Mouse (Mus musculus): ENCODE results near the gene Kif18b. TPM values are rescaled to one million over a fixed set of nuclear protein-coding genes. Genes with fewer than 3 reads are reported as not detected.

Gene Kif18b
- polyA plus RNA-seq, 1 experiment from 2014 or later: 5.1 TPM

- Histone ChIP-seq H3K36me3 (ENCODE audit: control insufficient read depth, insufficient read depth, low read length) (peaks cover 33% of the 10 kb centered on the region), H3K27me3 (replicated peaks; ENCODE audit: control insufficient read depth, insufficient read depth, low read length) (no peaks in the 10 kb centered on the region), H3K4me2 (ENCODE audit: low read length) (no peak overlapping the region), H3K4me1 (ENCODE audit: control insufficient read depth, insufficient read depth, low read length) (no peaks in the 10 kb centered on the region), H3K9ac (ENCODE audit: low read length) (no peak overlapping the region), H3K27ac (ENCODE audit: low read depth, low read length) (no peak overlapping the region), H3K4me3 (ENCODE audit: low read depth, low read length) (no peak overlapping the region), H3K9me3 (replicated peaks; ENCODE audit: control insufficient read depth, low read length) (no peaks in the 10 kb centered on the region)
- ATAC-seq: no peak
- 90% methylated on average over 4 of the region's 4 CpGs for WGBS
- DNase-seq (ENCODE audit: low spot score): no peak
Observed at GRCm38 (mm10) chr11:102918077-102918476, 6.8 kb downstream of the Kif18b start.

- H3K9ac ChIP-seq (ENCODE audit: low read length): no peak overlapping the region
- no peak overlapping the region for H3K4me2 ChIP-seq (ENCODE audit: low read length)
- no peak overlapping the region for H3K4me3 ChIP-seq (ENCODE audit: low read depth, low read length)
- no peak for DNase-seq (ENCODE audit: low spot score)
- no peaks in the 10 kb centered on the region for H3K4me1 ChIP-seq (ENCODE audit: control insufficient read depth, insufficient read depth, low read length)
- H3K9me3 ChIP-seq (replicated peaks; ENCODE audit: control insufficient read depth, low read length): no peaks in the 10 kb centered on the region
- no peak for ATAC-seq
- H3K27me3 ChIP-seq (replicated peaks; ENCODE audit: control insufficient read depth, insufficient read depth, low read length): no peaks in the 10 kb centered on the region
- peaks cover 55% of the 10 kb centered on the region for H3K36me3 ChIP-seq (ENCODE audit: control insufficient read depth, insufficient read depth, low read length)
- H3K27ac ChIP-seq (ENCODE audit: low read depth, low read length): no peak overlapping the region
- WGBS: 91% methylated on average over 9 of the region's 9 CpGs
Observed at GRCm38 (mm10) chr11:102915380-102915779, 9.5 kb downstream of the Kif18b start.

- 75% methylated on average over 7 of the region's 7 CpGs for WGBS
- ATAC-seq (no peak), DNase-seq (ENCODE audit: low spot score) (no peak)
- Histone ChIP-seq H3K4me3 (ENCODE audit: low read depth, low read length) (no peak overlapping the region), H3K9me3 (replicated peaks; ENCODE audit: control insufficient read depth, low read length) (no peaks in the 10 kb centered on the region), H3K27ac (ENCODE audit: low read depth, low read length) (no peak overlapping the region), H3K4me2 (ENCODE audit: low read length) (no peak overlapping the region), H3K4me1 (ENCODE audit: control insufficient read depth, insufficient read depth, low read length) (no peaks in the 10 kb centered on the region), H3K36me3 (ENCODE audit: control insufficient read depth, insufficient read depth, low read length) (peaks cover 91% of the 10 kb centered on the region), H3K27me3 (replicated peaks; ENCODE audit: control insufficient read depth, insufficient read depth, low read length) (no peaks in the 10 kb centered on the region), H3K9ac (ENCODE audit: low read length) (no peak overlapping the region)
Observed at GRCm38 (mm10) chr11:102911376-102911775, 13.5 kb downstream of the Kif18b start.

GRCm38 (mm10) chr11:102903654-102904053 lies 21.3 kb downstream of the Kif18b start:
- Histone ChIP-seq H3K4me3 (ENCODE audit: low read depth, low read length) (no peak overlapping the region), H3K4me2 (ENCODE audit: low read length) (no peak overlapping the region), H3K9ac (ENCODE audit: low read length) (no peak overlapping the region), H3K4me1 (ENCODE audit: control insufficient read depth, insufficient read depth, low read length) (no peaks in the 10 kb centered on the region), H3K27ac (ENCODE audit: low read depth, low read length) (no peak overlapping the region), H3K36me3 (ENCODE audit: control insufficient read depth, insufficient read depth, low read length) (peaks cover 31% of the 10 kb centered on the region), H3K27me3 (replicated peaks; ENCODE audit: control insufficient read depth, insufficient read depth, low read length) (no peaks in the 10 kb centered on the region), H3K9me3 (replicated peaks; ENCODE audit: control insufficient read depth, low read length) (no peaks in the 10 kb centered on the region)
- DNase-seq (ENCODE audit: low spot score) (no peak), ATAC-seq (no peak)
- 86% methylated on average over 7 of the region's 7 CpGs for WGBS

GRCm38 (mm10) chr11:102902107-102902506 lies 22.8 kb downstream of the Kif18b start:
- H3K4me1 ChIP-seq (ENCODE audit: control insufficient read depth, insufficient read depth, low read length): no peaks in the 10 kb centered on the region
- DNase-seq (ENCODE audit: low spot score): no peak
- H3K4me2 ChIP-seq (ENCODE audit: low read length): no peak overlapping the region
- H3K27ac ChIP-seq (ENCODE audit: low read depth, low read length): no peak overlapping the region
- ATAC-seq: no peak
- peaks cover 17% of the 10 kb centered on the region for H3K36me3 ChIP-seq (ENCODE audit: control insufficient read depth, insufficient read depth, low read length)
- no peaks in the 10 kb centered on the region for H3K9me3 ChIP-seq (replicated peaks; ENCODE audit: control insufficient read depth, low read length)
- no peak overlapping the region for H3K9ac ChIP-seq (ENCODE audit: low read length)
- no peaks in the 10 kb centered on the region for H3K27me3 ChIP-seq (replicated peaks; ENCODE audit: control insufficient read depth, insufficient read depth, low read length)
- H3K4me3 ChIP-seq (ENCODE audit: low read depth, low read length): no peak overlapping the region
- WGBS: 73% methylated on average over 5 of the region's 5 CpGs

GRCm38 (mm10) chr11:102901199-102901598 lies 23.7 kb downstream of the Kif18b start:
- Histone ChIP-seq H3K4me3 (ENCODE audit: low read depth, low read length) (no peak overlapping the region), H3K9me3 (replicated peaks; ENCODE audit: control insufficient read depth, low read length) (no peaks in the 10 kb centered on the region), H3K36me3 (ENCODE audit: control insufficient read depth, insufficient read depth, low read length) (peaks cover 10% of the 10 kb centered on the region), H3K9ac (ENCODE audit: low read length) (no peak overlapping the region), H3K4me1 (ENCODE audit: control insufficient read depth, insufficient read depth, low read length) (no peaks in the 10 kb centered on the region), H3K27me3 (replicated peaks; ENCODE audit: control insufficient read depth, insufficient read depth, low read length) (no peaks in the 10 kb centered on the region), H3K27ac (ENCODE audit: low read depth, low read length) (no peak overlapping the region), H3K4me2 (ENCODE audit: low read length) (no peak overlapping the region)
- no peak for DNase-seq (ENCODE audit: low spot score)
- no peak for ATAC-seq
- WGBS: 64% methylated on average over 4 of the region's 4 CpGs

- Histone ChIP-seq H3K27me3 (replicated peaks; ENCODE audit: control insufficient read depth, insufficient read depth, low read length) (no peaks in the 10 kb centered on the region), H3K4me2 (ENCODE audit: low read length) (no peak within 1 kb of the TSS), H3K4me3 (ENCODE audit: low read depth, low read length) (no peak within 1 kb of the TSS), H3K27ac (ENCODE audit: low read depth, low read length) (no peak within 1 kb of the TSS), H3K9ac (ENCODE audit: low read length) (no peak within 1 kb of the TSS), H3K36me3 (ENCODE audit: control insufficient read depth, insufficient read depth, low read length) (peaks cover 5% of the 10 kb centered on the region), H3K9me3 (replicated peaks; ENCODE audit: control insufficient read depth, low read length) (no peaks in the 10 kb centered on the region), H3K4me1 (ENCODE audit: control insufficient read depth, insufficient read depth, low read length) (no peaks in the 10 kb centered on the region)
- ATAC-seq: peak; percentile 80
- WGBS: 11% methylated on average over 7 of the region's 7 CpGs
- peak; percentile 91 for DNase-seq (ENCODE audit: low spot score)
Observed at GRCm38 (mm10) chr11:102900763-102901162, 24.2 kb downstream of the Kif18b start, which contains the start of gene Gfap. TSS of gene Gfap (minus strand) at chr11:102900912.

GRCm38 (mm10) chr11:102898408-102898807 lies 26.5 kb downstream of the Kif18b start:
- ATAC-seq (peak; percentile 46; the same call in 1 of the 2 replicates), DNase-seq (ENCODE audit: low spot score) (peak; percentile 56)
- no peaks in the 10 kb centered on the region for H3K9me3 ChIP-seq (replicated peaks; ENCODE audit: control insufficient read depth, low read length)
- no peak overlapping the region for H3K9ac ChIP-seq (ENCODE audit: low read length)
- H3K36me3 ChIP-seq (ENCODE audit: control insufficient read depth, insufficient read depth, low read length): no peaks in the 10 kb centered on the region
- H3K4me3 ChIP-seq (ENCODE audit: low read depth, low read length): no peak overlapping the region
- H3K4me1 ChIP-seq (ENCODE audit: control insufficient read depth, insufficient read depth, low read length): peaks cover 1% of the 10 kb centered on the region; the same call in 1 of the 2 replicates
- no peak overlapping the region for H3K27ac ChIP-seq (ENCODE audit: low read depth, low read length)
- no peak overlapping the region for H3K4me2 ChIP-seq (ENCODE audit: low read length)
- H3K27me3 ChIP-seq (replicated peaks; ENCODE audit: control insufficient read depth, insufficient read depth, low read length): peaks cover 10% of the 10 kb centered on the region
- 54% methylated on average over 9 of the region's 9 CpGs for WGBS

- 80% methylated on average over 20 of the region's 20 CpGs for WGBS
- H3K27ac ChIP-seq (ENCODE audit: low read depth, low read length): no peak overlapping the region
- no peaks in the 10 kb centered on the region for H3K36me3 ChIP-seq (ENCODE audit: control insufficient read depth, insufficient read depth, low read length)
- ATAC-seq: no peak
- H3K9me3 ChIP-seq (replicated peaks; ENCODE audit: control insufficient read depth, low read length): no peaks in the 10 kb centered on the region
- H3K4me3 ChIP-seq (ENCODE audit: low read depth, low read length): no peak overlapping the region
- no peak overlapping the region for H3K4me2 ChIP-seq (ENCODE audit: low read length)
- no peak for DNase-seq (ENCODE audit: low spot score)
- H3K4me1 ChIP-seq (ENCODE audit: control insufficient read depth, insufficient read depth, low read length): peaks cover 6% of the 10 kb centered on the region; the same call in 1 of the 2 replicates
- peaks cover 19% of the 10 kb centered on the region for H3K27me3 ChIP-seq (replicated peaks; ENCODE audit: control insufficient read depth, insufficient read depth, low read length)
- H3K9ac ChIP-seq (ENCODE audit: low read length): no peak overlapping the region
Observed at GRCm38 (mm10) chr11:102896641-102897040, 28.3 kb downstream of the Kif18b start.

Measured in forebrain, embryonic 14.5 days (tissue).